Mouse (Mus musculus) MEL (cell line): ENCODE results near the gene Pgam5.

ENCODE experiments used
- EP300 ChIP-seq, 2 experiments: IDR thresholded peaks; 2 replicates each; pipeline ENCODE4 v1.6.1; 2011; ENCODE audit warnings: improper control_type of control experiment in 2 of 2, low read length in 2 of 2, low read depth in 1 of 2, mild to moderate bottlenecking in 1 of 2
- ETS1 ChIP-seq: IDR thresholded peaks from 2 replicates; pipeline ENCODE4 v1.6.1; 2012; ENCODE audit warnings: low read depth, mild to moderate bottlenecking, inconsistent platforms, low read length, improper control_type of control experiment, moderate library complexity
- GABPA ChIP-seq: IDR thresholded peaks from 2 replicates; pipeline ENCODE4 v1.6.1; 2012; ENCODE audit warnings: low read depth, mild to moderate bottlenecking, inconsistent platforms, low read length, improper control_type of control experiment, moderate library complexity
- POLR2A ChIP-seq, 2 experiments: IDR thresholded peaks; 2 replicates each; pipeline ENCODE4 v1.6.1; 2011 to 2012; ENCODE audit warnings: low read length in 2 of 2, mild to moderate bottlenecking in 2 of 2, control low read depth in 1 of 2, improper control_type of control experiment in 1 of 2, low read depth in 1 of 2, moderate library complexity in 1 of 2; ENCODE audit not compliant: control insufficient read depth in 1 of 2, insufficient read depth in 1 of 2, poor library complexity in 1 of 2
- USF1 ChIP-seq: IDR thresholded peaks from 2 replicates; pipeline ENCODE4 v1.6.1; 2014; ENCODE audit warnings: low read depth, mild to moderate bottlenecking, inconsistent platforms, low read length, improper control_type of control experiment, moderate library complexity

GRCm38 (mm10) chr5:110274846-110275245 lies 5.1 kb upstream of the Pgam5 start:
- TF ChIP-seq POLR2A (IDR thresholded peaks at IDR 0.05; ENCODE audit: control insufficient read depth in 1 of 2, insufficient read depth in 1 of 2, low read depth in 1 of 2, low read length in 2 of 2, poor library complexity in 1 of 2) (no peak), USF1 (no peak), EP300 (IDR thresholded peaks at IDR 0.05; ENCODE audit: low read depth in 1 of 2, low read length in 2 of 2) (no peak), GABPA (no peak), ETS1 (no peak)
